Mouse (Mus musculus): Measurements from ENCODE around the gene Sec14l5. TPM values are rescaled to one million over a fixed set of nuclear protein-coding genes. Genes with fewer than 3 reads are reported as not detected.

The Sec14l5 gene
- polyA plus RNA-seq, 1 experiment from 2014 or later, result 0.40 TPM

DNA sequence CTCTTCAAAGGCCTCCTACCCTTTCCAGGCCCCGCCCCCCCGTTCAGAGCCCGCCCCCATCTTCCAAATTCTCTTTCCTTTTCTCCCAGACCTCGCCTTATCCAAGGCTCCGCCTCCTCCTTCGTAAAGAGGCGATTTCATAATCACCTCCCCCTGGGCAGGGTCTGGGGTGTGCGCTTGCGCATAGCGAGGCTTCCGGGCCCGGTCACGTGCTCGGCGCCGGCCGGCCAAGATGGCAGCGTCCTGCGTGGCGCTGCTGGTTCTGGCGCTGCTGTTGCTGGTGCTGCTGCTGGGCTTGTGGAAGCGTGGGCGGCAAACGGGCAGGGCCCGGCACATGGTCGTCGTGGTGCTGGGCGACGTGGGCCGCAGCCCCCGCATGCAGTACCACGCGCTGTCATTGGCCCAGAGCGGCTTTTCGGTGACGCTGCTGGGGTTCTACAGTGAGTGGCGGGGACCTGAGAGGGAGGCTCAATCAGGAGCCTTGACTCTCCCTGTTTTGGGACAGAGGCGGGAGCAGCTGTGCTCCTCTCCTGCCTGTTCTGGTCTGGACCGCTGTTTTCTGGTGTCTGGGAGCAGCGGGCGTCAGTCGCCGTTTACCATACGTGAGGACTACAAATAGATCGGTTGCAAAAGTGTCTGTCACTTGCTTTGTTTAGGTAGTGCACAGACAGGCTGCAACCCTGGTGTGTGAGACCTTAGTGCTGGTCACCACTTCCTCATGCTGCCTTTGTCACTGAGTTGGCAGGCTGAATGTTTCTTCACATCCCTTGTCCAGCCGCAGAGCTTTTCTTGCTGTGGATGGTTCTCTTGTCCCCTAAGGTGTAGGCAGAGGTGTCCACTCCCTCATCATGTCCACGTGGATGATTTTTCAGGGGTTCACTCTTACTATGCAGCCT is 86.8 kb downstream of the Sec14l5 start, which contains the start of gene Alg1:
TSS of gene Alg1 (plus strand) at position 204 of the 896 bp plus-strand sequence.
- Histone ChIP-seq H3K27ac (ENCODE audit: low read length) (peak within 1 kb of the TSS; percentile 71), H3K9me3 (replicated peaks; ENCODE audit: control insufficient read depth, low read length, poor library complexity, severe bottlenecking) (no peaks in the 10 kb centered on the region), H3K4me3 (ENCODE audit: low read depth, low read length) (peak within 1 kb of the TSS; percentile 90), H3K36me3 (ENCODE audit: control insufficient read depth, insufficient read depth, low read length) (no peaks in the 10 kb centered on the region), H3K27me3 (ENCODE audit: control insufficient read depth, insufficient read depth, low read depth, low read length) (no peaks in the 10 kb centered on the region), H3K4me2 (ENCODE audit: low read length) (peak within 1 kb of the TSS; percentile 88), H3K4me1 (ENCODE audit: control insufficient read depth, insufficient read depth, low read length) (peaks cover 9% of the 10 kb centered on the region), H3K9ac (ENCODE audit: low read depth, low read length) (peak within 1 kb of the TSS; percentile 82)
- peak; percentile 97 for ATAC-seq
- WGBS, result 2% methylated on average over 47 of the region's 47 CpGs

Small RNAs within 50 kb of the gene (microRNA-seq; reads per million reads assigned to microRNA genes)
- not detected for gene Gm23689
- not detected for gene Gm26095
- not detected for gene Mir6364

Other genes with a start within 250 kb of the Sec14l5 start
- gene Nudt16l1, start 208.3 kb upstream of the Sec14l5 start, polyA plus RNA-seq (2015; fragmentation: Nextera tagmentation; extraction: Ambion mirVana), result 117 and 119 TPM in 2 replicates
- gene Anks3, start 182.9 kb upstream of the Sec14l5 start, polyA plus RNA-seq (2015; fragmentation: Nextera tagmentation; extraction: Ambion mirVana), result 75.1 and 78.8 TPM in 2 replicates
- gene Sept12, start 149.3 kb upstream of the Sec14l5 start, polyA plus RNA-seq (2015; fragmentation: Nextera tagmentation; extraction: Ambion mirVana), result not detected in 2 replicates
- gene Smim22, start 139.8 kb upstream of the Sec14l5 start, polyA plus RNA-seq (2015; fragmentation: Nextera tagmentation; extraction: Ambion mirVana), result 0.91 and 1.7 TPM in 2 replicates
- gene Rogdi, start 133.6 kb upstream of the Sec14l5 start, polyA plus RNA-seq (2015; fragmentation: Nextera tagmentation; extraction: Ambion mirVana), result 147 and 164 TPM in 2 replicates
- gene Glyr1, start 97.2 kb upstream of the Sec14l5 start, polyA plus RNA-seq (2015; fragmentation: Nextera tagmentation; extraction: Ambion mirVana), result 194 and 204 TPM in 2 replicates
- 11.3 and 12.2 TPM in 2 replicates for gene Ubn1, start 97.1 kb upstream of the Sec14l5 start, polyA plus RNA-seq (2015; fragmentation: Nextera tagmentation; extraction: Ambion mirVana)
- 0.06 and 0.11 TPM in 2 replicates for gene Ppl, start 14.7 kb upstream of the Sec14l5 start, polyA plus RNA-seq (2015; fragmentation: Nextera tagmentation; extraction: Ambion mirVana)
- 10.4 and 11.4 TPM in 2 replicates for gene Nagpa, start 56.9 kb downstream of the Sec14l5 start, polyA plus RNA-seq (2015; fragmentation: Nextera tagmentation; extraction: Ambion mirVana)
- 15.7 and 16.3 TPM in 2 replicates for gene AU021092, start 75.2 kb downstream of the Sec14l5 start, polyA plus RNA-seq (2015; fragmentation: Nextera tagmentation; extraction: Ambion mirVana)
- 43.4 TPM in 2 replicates for gene Alg1, start 86.5 kb downstream of the Sec14l5 start, polyA plus RNA-seq (2015; fragmentation: Nextera tagmentation; extraction: Ambion mirVana)
- 6.3 and 7.7 TPM in 2 replicates for gene Eef2kmt, start 108.9 kb downstream of the Sec14l5 start, polyA plus RNA-seq (2015; fragmentation: Nextera tagmentation; extraction: Ambion mirVana)